In genomic region chr9:21835258-21835912, GRCm38 (mm10) we compare ENCODE assay signal across 8 mouse cellular contexts. TPM values are rescaled to one million over a fixed set of nuclear protein-coding genes. Genes with fewer than 3 reads are reported as not detected.
DNase-seq lines count a peak whose midpoint lies in the region; ATAC-seq lines count a peak whose summit lies in the region.
"Had no signal": no experiment of that assay in that cellular context is flagged by ENCODE, and none has a peak within 500 bp of the region (broad histone marks: within the 10 kb centered on the region; RNA-seq: fewer than 3 reads in every experiment).

Gene Angptl8, plus strand, starts transcription at chr9:21835510.

- H3K4me3 ChIP-seq in hindbrain, embryonic 11.5 days (ENCODE audit: low read depth, low read length) = no peak within 1 kb of the TSS
- H3K4me3 ChIP-seq: embryonic facial prominence, embryonic 12.5 days had no signal

- no peak within 1 kb of the TSS for H3K27ac ChIP-seq in hindbrain, embryonic 11.5 days (ENCODE audit: low read depth, low read length)
- H3K27ac ChIP-seq: embryonic facial prominence, embryonic 12.5 days had no signal

- DNase-seq in adrenal gland, adult 2 months = peak; percentile 90
- no peak for DNase-seq in gonadal fat pad, adult 2 months (ENCODE audit: low read depth)
- peak; percentile 85 to 89 for DNase-seq in kidney, postnatal 36 days
- peak; percentile 84 to 92 for DNase-seq in lung, postnatal 4 days
- no peak for DNase-seq in spleen, postnatal 4 days (ENCODE audit: low spot score in 2 of 2)
- no peak for DNase-seq in T-cell, adult 2 months (ENCODE audit: low spot score)
- no peak for DNase-seq in hindbrain, embryonic 11.5 days (ENCODE audit: low spot score)

- ATAC-seq in hindbrain, embryonic 11.5 days (ENCODE audit: low FRiP score) = no peak

- H3K4me2 ChIP-seq in hindbrain, embryonic 11.5 days (replicated peaks; ENCODE audit: low read depth, low read length) = no peak within 1 kb of the TSS
- H3K4me2 ChIP-seq: embryonic facial prominence, embryonic 12.5 days had no signal

- no peaks in the 10 kb centered on the region for H3K4me1 ChIP-seq in hindbrain, embryonic 11.5 days (replicated peaks; ENCODE audit: control insufficient read depth, insufficient read depth, low read length)
- H3K4me1 ChIP-seq: embryonic facial prominence, embryonic 12.5 days had no signal

- no peaks in the 10 kb centered on the region for H3K9me3 ChIP-seq in hindbrain, embryonic 11.5 days (ENCODE audit: control insufficient read depth, low read length)
- H3K9me3 ChIP-seq: embryonic facial prominence, embryonic 12.5 days had no signal

- H3K27me3 ChIP-seq in hindbrain, embryonic 11.5 days (ENCODE audit: control insufficient read depth, insufficient read depth, low read length) = no peaks in the 10 kb centered on the region
- H3K27me3 ChIP-seq: embryonic facial prominence, embryonic 12.5 days had no signal

- WGBS in hindbrain, embryonic 11.5 days = 65% methylated on average over 15 of the region's 15 CpGs

- H3K36me3 ChIP-seq in hindbrain, embryonic 11.5 days (ENCODE audit: control insufficient read depth, insufficient read depth, low read length) = no peaks in the 10 kb centered on the region

- H3K9ac ChIP-seq in hindbrain, embryonic 11.5 days (ENCODE audit: low read depth, low read length) = no peak within 1 kb of the TSS
- H3K9ac ChIP-seq: embryonic facial prominence, embryonic 12.5 days had no signal

RNA-seq across cellular contexts. Expression of gene Angptl8, which starts in this region (rescaled TPM):
- 1 to 10 TPM; 8.1 to 8.7 TPM for total RNA-seq in adrenal gland, adult 2 months (2021)
- 26.5 and 55.8 TPM in 2 replicates for polyA plus RNA-seq in adrenal gland, adult 2 months (2012; rRNA removed)
- 7.7 and 46.6 TPM in 2 replicates for polyA plus RNA-seq in gonadal fat pad, adult 2 months (2012; rRNA removed)
- 0.74 TPM in 1 of 2 replicates, not detected in the other for polyA plus RNA-seq in hindbrain, embryonic 11.5 days (2014; fragmentation: Nextera tagmentation; extraction: Ambion mirVana)

Comparison
In these comparisons a context has a peak if more than half of its experiments do, and no peak if none do; other contexts are left out.
1. DNase-seq: peak in adrenal gland, adult 2 months (single experiment), kidney, postnatal 36 days (2 of 2) and lung, postnatal 4 days (2 of 2); none in gonadal fat pad, adult 2 months (single experiment), spleen, postnatal 4 days (0 of 2), T-cell, adult 2 months (single experiment) and hindbrain, embryonic 11.5 days (single experiment).